Mouse (Mus musculus) hindbrain, postnatal 0 days (tissue): ENCODE measurements at regions not wholly inside any gene's neighbourhood (a gene's known extent, or its start where the extent isn't known, plus 50 kb on each side); places are given as distances from the start of the nearest gene placed in this dataset.

Experiments used
- ATAC-seq: fragments of 200-750 bp; cut with Nextera tagmentation; 2 replicates; pipeline ENCODE4 v1.8.0; 2017; ENCODE audit warnings: mild to moderate bottlenecking, moderate TSS enrichment, moderate library complexity
- DNase-seq: peaks from one replicate; pipeline ENCODE4 v3.0.0-alpha.2; 2015; ENCODE audit warnings: low spot score
- H3K27ac ChIP-seq: fragments of 300-500 bp; sonication (generic); 2 replicates; pipeline ENCODE4 v1.5.1; 2014; ENCODE audit warnings: mild to moderate bottlenecking
- H3K27me3 ChIP-seq: fragments of 300-500 bp; sonication (generic); 2 replicates; pipeline ENCODE4 v1.6.1; 2014; ENCODE audit warnings: low read length, mixed read lengths; ENCODE audit not compliant: insufficient read depth
- H3K36me3 ChIP-seq: fragments of 300-500 bp; sonication (generic); 2 replicates; pipeline ENCODE4 v1.6.1; 2014; ENCODE audit warnings: low read length, mixed read lengths; ENCODE audit not compliant: insufficient read depth
- H3K4me1 ChIP-seq: fragments of 300-500 bp; sonication (generic); 2 replicates; pipeline ENCODE4 v1.6.1; 2014; ENCODE audit warnings: antibody characterized with exemption, low read length, mixed read lengths; ENCODE audit not compliant: insufficient read depth
- H3K4me2 ChIP-seq: fragments of 300-500 bp; sonication (generic); 2 replicates; pipeline ENCODE4 v1.6.1; 2014; ENCODE audit warnings: low read depth, mild to moderate bottlenecking, low read length, moderate library complexity, mixed read lengths
- H3K4me3 ChIP-seq: fragments of 300-500 bp; sonication (generic); 2 replicates; pipeline ENCODE4 v1.5.1; 2014; ENCODE audit warnings: low read length
- H3K9ac ChIP-seq: fragments of 300-500 bp; sonication (generic); replicated peaks from 2 replicates; pipeline ENCODE4 v1.6.1; 2014; ENCODE audit warnings: mild to moderate bottlenecking, low read length, moderate library complexity, mixed read lengths
- H3K9me3 ChIP-seq: fragments of 300-500 bp; sonication (generic); 2 replicates; pipeline ENCODE4 v1.6.1; 2016; ENCODE audit warnings: low read length, mixed read lengths
- CTCF ChIP-seq: IDR thresholded peaks from 2 replicates; pipeline ENCODE4 v1.5.1; 2016; ENCODE audit warnings: antibody characterized with exemption, control low read depth, low read depth
- WGBS: fragments of 180-500 bp; shearing (Covaris S2); extraction: QIAGEN DNeasy Blood & Tissue Kit; methylation state at CpG from one replicate; pipeline ENCODE4 v1.1.7; 2014; 5-methylcytosine and 5-hydroxymethylcytosine counted together

GRCm38 (mm10) chr6:10468967-10469366 is 1438.3 kb downstream of the Ndufa4 start:
- ATAC-seq = no peak
- no peak for TF ChIP-seq CTCF
- WGBS = 84% methylated on average over 1 of the region's 1 CpGs
- no peaks in the 10 kb centered on the region for H3K4me1 ChIP-seq
- H3K27ac ChIP-seq = no peak overlapping the region
- no peaks in the 10 kb centered on the region for H3K9me3 ChIP-seq
- no peaks in the 10 kb centered on the region for H3K36me3 ChIP-seq
- no peak overlapping the region for H3K4me3 ChIP-seq
- H3K27me3 ChIP-seq = no peaks in the 10 kb centered on the region
- DNase-seq = no peak
- no peak overlapping the region for H3K9ac ChIP-seq
- H3K4me2 ChIP-seq = no peak overlapping the region
